Mouse (Mus musculus): ENCODE measurements around the gene Fam177a. TPM values are rescaled to one million over a fixed set of nuclear protein-coding genes. Genes with fewer than 3 reads are reported as not detected.
"Not testable (repeated sequence)": the region's sequence is repeated elsewhere in the genome, so short reads cannot be mapped to it uniquely, and the experiment has no call there.

Gene Fam177a
- polyA plus RNA-seq, 1 experiment: 29.4 TPM

DNA sequence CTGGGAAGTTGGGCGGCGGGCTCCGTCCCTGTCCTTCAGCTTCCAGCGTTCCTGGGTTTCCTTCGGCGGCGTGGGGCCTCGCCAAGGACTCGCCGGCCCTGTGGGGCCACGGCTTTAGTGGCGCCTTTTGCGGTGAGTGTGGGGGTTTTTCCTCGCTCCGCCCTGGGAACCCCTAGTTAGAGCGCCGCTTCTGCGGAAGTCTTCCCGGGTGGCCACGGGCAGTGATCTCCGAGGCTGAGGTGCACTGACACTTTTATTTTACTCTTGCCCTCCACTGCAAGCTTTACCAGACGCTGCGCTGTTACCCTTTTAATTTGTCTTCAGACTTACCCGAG, 31.1 kb downstream of the Fam177a start:
- H3K4me1 ChIP-seq (ENCODE audit: control insufficient read depth, insufficient read depth, low read length); H3K27me3 ChIP-seq (ENCODE audit: control insufficient read depth, insufficient read depth, low read length); H3K36me3 ChIP-seq (ENCODE audit: control insufficient read depth, insufficient read depth, low read length); H3K27ac ChIP-seq (ENCODE audit: control insufficient read depth, insufficient read depth, low read depth, low read length): not testable (repeated sequence)
- peak overlapping the region; percentile 51 for H3K4me3 ChIP-seq (ENCODE audit: control insufficient read depth, low read depth, low read length)

DNA sequence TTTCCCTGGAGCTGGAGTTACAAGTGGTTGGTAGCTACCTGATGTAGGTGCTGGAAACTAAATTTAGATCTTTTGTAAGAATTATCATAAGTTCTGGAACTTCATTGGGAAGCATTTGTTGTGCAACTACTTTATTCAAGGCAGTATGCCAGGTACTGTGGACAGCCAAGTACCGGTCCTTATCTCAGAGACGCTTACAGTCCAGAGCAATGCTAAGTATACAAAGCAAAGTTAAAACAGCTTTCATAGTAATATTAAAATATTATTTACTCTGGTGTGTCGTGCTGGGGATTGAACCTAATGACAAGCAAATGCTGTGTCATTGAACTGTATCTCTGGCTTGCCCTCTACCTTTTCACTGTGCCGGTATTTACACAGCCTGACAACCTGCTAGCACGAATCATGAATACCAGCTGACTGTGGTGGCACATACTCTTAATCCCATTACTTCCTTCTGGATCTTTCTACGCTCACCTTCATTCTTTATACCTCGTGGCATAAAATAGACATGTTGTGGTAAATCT, 42.8 kb downstream of the Fam177a start:
- not testable (repeated sequence) for H3K27ac ChIP-seq (ENCODE audit: control insufficient read depth, insufficient read depth, low read depth, low read length); H3K27me3 ChIP-seq (ENCODE audit: control insufficient read depth, insufficient read depth, low read length); H3K4me3 ChIP-seq (ENCODE audit: control insufficient read depth, low read depth, low read length); H3K4me1 ChIP-seq (ENCODE audit: control insufficient read depth, insufficient read depth, low read length); H3K36me3 ChIP-seq (ENCODE audit: control insufficient read depth, insufficient read depth, low read length)

DNA sequence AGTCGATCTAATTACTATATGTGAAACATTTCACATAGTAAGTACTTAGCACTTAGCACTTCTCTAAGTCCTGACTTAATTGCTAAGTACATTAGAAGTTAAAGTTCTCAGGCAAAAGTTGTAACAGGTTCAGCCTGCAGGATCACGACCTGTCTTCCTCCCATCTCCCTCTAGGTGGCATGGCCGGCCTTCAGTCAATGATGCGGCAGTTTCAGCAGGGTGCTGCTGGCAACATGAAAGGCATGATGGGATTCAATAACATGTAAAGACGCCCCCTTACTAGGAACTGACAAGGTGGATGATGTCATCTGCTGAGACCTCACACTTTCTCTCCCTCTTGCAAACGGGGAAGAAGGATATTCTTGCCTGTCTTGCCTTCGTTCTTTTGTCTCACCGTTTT, 63.4 kb downstream of the Fam177a start:
- H3K4me3 ChIP-seq (ENCODE audit: control insufficient read depth, low read depth, low read length); H3K27me3 ChIP-seq (ENCODE audit: control insufficient read depth, insufficient read depth, low read length); H3K4me1 ChIP-seq (ENCODE audit: control insufficient read depth, insufficient read depth, low read length); H3K36me3 ChIP-seq (ENCODE audit: control insufficient read depth, insufficient read depth, low read length); H3K27ac ChIP-seq (ENCODE audit: control insufficient read depth, insufficient read depth, low read depth, low read length): not testable (repeated sequence)

DNA sequence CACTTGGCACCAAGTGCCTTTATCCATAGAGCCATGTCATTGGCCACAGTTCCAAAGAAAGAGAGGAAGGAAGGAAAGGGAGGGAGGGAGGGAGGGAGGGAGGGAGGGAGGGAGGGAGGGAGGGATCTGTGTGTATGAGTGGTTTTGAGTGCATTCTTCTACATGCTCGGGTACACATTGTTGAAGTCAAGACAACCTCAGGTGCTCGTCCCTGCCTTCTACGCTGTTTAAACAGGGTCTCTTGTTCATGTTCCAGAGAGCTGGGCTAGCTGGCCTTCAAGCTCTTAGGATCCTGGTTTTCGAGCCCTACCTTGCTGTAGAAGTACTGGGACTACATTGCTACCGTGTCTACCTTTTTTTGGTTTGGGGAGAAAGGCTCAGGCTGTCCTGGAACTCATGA, 64.9 kb downstream of the Fam177a start:
- not testable (repeated sequence) for H3K27ac ChIP-seq (ENCODE audit: control insufficient read depth, insufficient read depth, low read depth, low read length); H3K36me3 ChIP-seq (ENCODE audit: control insufficient read depth, insufficient read depth, low read length)

More for the DNA sequence above, 64.9 kb downstream of the Fam177a start:
- H3K27me3 ChIP-seq (ENCODE audit: control insufficient read depth, insufficient read depth, low read length); H3K4me3 ChIP-seq (ENCODE audit: control insufficient read depth, low read depth, low read length); H3K4me1 ChIP-seq (ENCODE audit: control insufficient read depth, insufficient read depth, low read length): not testable (repeated sequence)

Other genes starting within 250 kb of the Fam177a start
- not detected in 2 replicates for gene Gm20403, start 137.9 kb upstream of the Fam177a start, polyA plus RNA-seq (2012; rRNA removed)
- gene Baz1a, start 110.1 kb upstream of the Fam177a start, polyA plus RNA-seq (2012; rRNA removed): 50.0 and 51.8 TPM in 2 replicates
- 6.9 and 8.6 TPM in 2 replicates for gene 2700097O09Rik, start 44.4 kb upstream of the Fam177a start, polyA plus RNA-seq (2012; rRNA removed)
- 19.5 and 20.1 TPM in 2 replicates for gene Srp54a, start 44.2 kb upstream of the Fam177a start, polyA plus RNA-seq (2012; rRNA removed)
- 31.5 and 32.9 TPM in 2 replicates for gene Srp54b, start 30.6 kb downstream of the Fam177a start, polyA plus RNA-seq (2012; rRNA removed)
- not detected in 2 replicates for gene 1700047I17Rik2, start 75.1 kb downstream of the Fam177a start, polyA plus RNA-seq (2012; rRNA removed)
- 29.0 and 38.4 TPM in 2 replicates for gene Srp54c, start 105.7 kb downstream of the Fam177a start, polyA plus RNA-seq (2012; rRNA removed)
- 5.0 and 5.8 TPM in 2 replicates for gene 1110008L16Rik, start 175.1 kb downstream of the Fam177a start, polyA plus RNA-seq (2012; rRNA removed)
- 8.9 and 10.2 TPM in 2 replicates for gene Ppp2r3c, start 178.5 kb downstream of the Fam177a start, polyA plus RNA-seq (2012; rRNA removed)